Mouse (Mus musculus) liver, adult 2 months (tissue): ENCODE measurements around the gene Fgfr2.

Experiments
- CTCF ChIP-seq: fragments of 200-500 bp; IDR thresholded peaks from 2 replicates; pipeline ENCODE4 v1.5.1; 2011; ENCODE audit warnings: low read depth, low read length, control low read depth
- POLR2A ChIP-seq: fragments of 200-500 bp; IDR thresholded peaks from 2 replicates; pipeline ENCODE4 v1.6.1; 2011; ENCODE audit warnings: low read length, control low read depth; ENCODE audit not compliant: insufficient read depth; ENCODE audit errors: extremely low read depth

GRCm38 (mm10) chr7:130540176-130540575 lies 2583.0 kb downstream of the Fgfr2 start:
- TF ChIP-seq CTCF (no peak), POLR2A (no peak)
